Mouse (Mus musculus): ENCODE measurements at regions not wholly inside any gene's neighbourhood (a gene's known extent, or its start where the extent isn't known, plus 50 kb on each side); places are given as distances from the start of the nearest gene placed in this dataset.

GRCm38 (mm10) chr19:21077771-21078548 is 124.0 kb upstream of the Tmc1 start:
- TF ChIP-seq CTCF (IDR thresholded peaks at IDR 0.05; ENCODE audit: low read depth) (no peak), EP300 (IDR thresholded peaks at IDR 0.05; ENCODE audit: low read depth) (no peak)
